Mouse (Mus musculus) ES-E14 (cell line): ENCODE data around the gene 1700030J22Rik.

Source experiments
- CHD2 ChIP-seq: IDR thresholded peaks from 2 replicates; pipeline ENCODE4 v1.6.1; 2014; ENCODE audit warnings: mild to moderate bottlenecking, low read depth, low read length, inconsistent platforms
- HCFC1 ChIP-seq: IDR thresholded peaks from 2 replicates; pipeline ENCODE4 v1.6.1; 2012; ENCODE audit warnings: low read length, inconsistent platforms, borderline replicate concordance; ENCODE audit not compliant: insufficient read depth
- MAFK ChIP-seq: IDR thresholded peaks from 2 replicates; pipeline ENCODE4 v1.6.1; 2014; ENCODE audit warnings: mild to moderate bottlenecking, low read depth, low read length, inconsistent platforms; ENCODE audit not compliant: insufficient read depth
- ZC3H11A ChIP-seq: IDR thresholded peaks from 2 replicates; pipeline ENCODE4 v1.6.1; 2012; ENCODE audit warnings: low read depth, mild to moderate bottlenecking, inconsistent platforms, low read length, borderline replicate concordance
- ZNF384 ChIP-seq: IDR thresholded peaks from 2 replicates; pipeline ENCODE4 v1.6.1; 2012; ENCODE audit warnings: low read depth, low read length, inconsistent platforms

DNA sequence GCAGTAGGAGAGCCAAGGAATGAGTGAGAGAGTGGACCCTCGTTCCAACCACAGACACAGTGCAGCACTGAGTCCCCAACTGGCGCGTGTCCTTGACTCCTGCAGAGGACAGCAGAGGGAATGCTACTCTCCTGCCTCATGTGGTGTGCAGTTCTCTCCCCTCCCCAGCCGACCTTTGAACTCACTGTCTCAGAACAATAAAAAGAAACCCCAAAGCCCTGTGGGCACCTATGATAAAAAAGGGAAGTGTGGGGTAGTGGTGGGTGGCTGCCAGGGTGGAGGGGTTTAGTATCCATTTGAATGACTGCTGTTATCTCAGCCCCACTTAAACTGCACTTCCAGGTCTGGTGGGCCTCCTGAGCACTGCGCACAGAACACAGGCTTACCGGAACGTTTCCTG, 31.2 kb downstream of the 1700030J22Rik start:
- TF ChIP-seq CHD2 = no peak
- no peak for TF ChIP-seq ZC3H11A
- no peak for TF ChIP-seq MAFK
- no peak for TF ChIP-seq HCFC1
- no peak for TF ChIP-seq ZNF384
